ENCODE assay signal across 9 mouse cellular contexts in genomic region chr7:112354503-112354951, GRCm38 (mm10).
DNase-seq lines count a peak whose midpoint lies in the region; ATAC-seq and TF ChIP-seq lines count a peak whose summit lies in the region.
"Had no signal": no experiment of that assay in that cellular context is flagged by ENCODE, and none has a peak within 500 bp of the region (broad histone marks: within the 10 kb centered on the region; RNA-seq: fewer than 3 reads in every experiment).

No protein-coding gene starts in this region.

- no peak overlapping the region for H3K9ac ChIP-seq in heart, adult 2 months (ENCODE audit: low read depth, low read length)
- no peak overlapping the region for H3K9ac ChIP-seq in forebrain, embryonic 12.5 days
- H3K9ac ChIP-seq in kidney, embryonic 15.5 days = no peak overlapping the region
- H3K9ac ChIP-seq: embryonic facial prominence, embryonic 15.5 days had no signal

- H3K4me3 ChIP-seq in heart, embryonic 10.5 days = no peak overlapping the region
- no peak overlapping the region for H3K4me3 ChIP-seq in heart, adult 2 months
- no peak overlapping the region for H3K4me3 ChIP-seq in forebrain, embryonic 12.5 days (replicated peaks)
- H3K4me3 ChIP-seq in kidney, embryonic 15.5 days (replicated peaks) = no peak overlapping the region
- H3K4me3 ChIP-seq: embryonic facial prominence, embryonic 15.5 days had no signal

- no peaks in the 10 kb centered on the region for H3K79me2 ChIP-seq in heart, adult 2 months (replicated peaks; ENCODE audit: control insufficient read depth, insufficient read depth, low read length)

- peak overlapping the region; percentile 70 for H3K27ac ChIP-seq in heart, embryonic 10.5 days
- H3K27ac ChIP-seq in heart, adult 2 months = no peak overlapping the region
- peak overlapping the region; percentile 83 for H3K27ac ChIP-seq in forebrain, embryonic 12.5 days
- peak overlapping the region; percentile 69 for H3K27ac ChIP-seq in kidney, embryonic 15.5 days
- H3K27ac ChIP-seq: embryonic facial prominence, embryonic 15.5 days had no signal

- H3K4me1 ChIP-seq in heart, embryonic 10.5 days = peaks cover 59% of the 10 kb centered on the region
- H3K4me1 ChIP-seq in heart, adult 2 months (ENCODE audit: control insufficient read depth, insufficient read depth, low read length) = peaks cover 6% of the 10 kb centered on the region; the same call in 1 of the 2 replicates
- H3K4me1 ChIP-seq in forebrain, embryonic 12.5 days = peaks cover 45% of the 10 kb centered on the region
- peaks cover 45% of the 10 kb centered on the region for H3K4me1 ChIP-seq in kidney, embryonic 15.5 days

- 45% methylated on average over 7 of the region's 7 CpGs for WGBS in heart, embryonic 10.5 days
- 39% methylated on average over 7 of the region's 7 CpGs for WGBS in heart, adult 2 months
- 6% methylated on average over 7 of the region's 7 CpGs for WGBS in forebrain, embryonic 12.5 days
- 24% methylated on average over 7 of the region's 7 CpGs for WGBS in kidney, embryonic 15.5 days

- peaks cover 89% of the 10 kb centered on the region for H3K36me3 ChIP-seq in heart, embryonic 10.5 days
- no peaks in the 10 kb centered on the region for H3K36me3 ChIP-seq in heart, adult 2 months (ENCODE audit: control insufficient read depth, insufficient read depth, low read length)
- no peaks in the 10 kb centered on the region for H3K36me3 ChIP-seq in forebrain, embryonic 12.5 days (replicated peaks)
- no peaks in the 10 kb centered on the region for H3K36me3 ChIP-seq in kidney, embryonic 15.5 days
- H3K36me3 ChIP-seq: embryonic facial prominence, embryonic 15.5 days had no signal

- TF ChIP-seq CTCF in heart, adult 2 months (IDR thresholded peaks at IDR 0.05) = no peak

- no peak for DNase-seq in heart, embryonic 10.5 days (ENCODE audit: low spot score)
- no peak for DNase-seq in heart, adult 2 months
- peak; percentile 50 for DNase-seq in brain, adult 2 months (ENCODE audit: low read depth, low spot score)
- peak; percentile 62 to 77 for DNase-seq in lung, postnatal 4 days
- DNase-seq in thymus, postnatal 0 days (ENCODE audit: low spot score) = no peak
- DNase-seq in B cell, adult 2 months = no peak

- H3K4me2 ChIP-seq in forebrain, embryonic 12.5 days = peak overlapping the region; percentile 16
- H3K4me2 ChIP-seq in kidney, embryonic 15.5 days = no peak overlapping the region
- H3K4me2 ChIP-seq: embryonic facial prominence, embryonic 15.5 days had no signal

- no peaks in the 10 kb centered on the region for H3K9me3 ChIP-seq in heart, embryonic 10.5 days
- no peaks in the 10 kb centered on the region for H3K9me3 ChIP-seq in forebrain, embryonic 12.5 days
- no peaks in the 10 kb centered on the region for H3K9me3 ChIP-seq in kidney, embryonic 15.5 days (replicated peaks)
- H3K9me3 ChIP-seq: embryonic facial prominence, embryonic 15.5 days had no signal

- no peak for TF ChIP-seq EP300 in heart, adult 2 months (IDR thresholded peaks at IDR 0.05; ENCODE audit: insufficient read depth, low read depth, low read length)

- no peaks in the 10 kb centered on the region for H3K27me3 ChIP-seq in heart, embryonic 10.5 days (ENCODE audit: insufficient read depth, poor library complexity, severe bottlenecking)
- no peaks in the 10 kb centered on the region for H3K27me3 ChIP-seq in heart, adult 2 months (ENCODE audit: control insufficient read depth, insufficient read depth, low read length)
- H3K27me3 ChIP-seq in forebrain, embryonic 12.5 days = no peaks in the 10 kb centered on the region
- H3K27me3 ChIP-seq in kidney, embryonic 15.5 days = no peaks in the 10 kb centered on the region
- H3K27me3 ChIP-seq: embryonic facial prominence, embryonic 15.5 days had no signal

- ATAC-seq in forebrain, embryonic 12.5 days (ENCODE audit: low FRiP score) = peak; percentile 88
- ATAC-seq in kidney, embryonic 15.5 days (replicated peaks; ENCODE audit: low FRiP score) = peak; percentile 81

- intact Hi-C loops in heart, adult 2 months (cut with DNase I) = no loop called here

- no peak for TF ChIP-seq POLR2A in heart, adult 2 months (IDR thresholded peaks at IDR 0.05; ENCODE audit: insufficient read depth, low read depth, low read length)

Comparison
In these comparisons a context has a peak if more than half of its experiments do, and no peak if none do; other contexts are left out.
1. DNase-seq: peak in brain, adult 2 months (single experiment) and lung, postnatal 4 days (2 of 2); none in heart, embryonic 10.5 days (single experiment), heart, adult 2 months (0 of 2), thymus, postnatal 0 days (single experiment) and B cell, adult 2 months (0 of 2).